Mouse (Mus musculus) kidney, adult 2 months (tissue): Measurements from ENCODE around the gene Fbxo30. TPM values are rescaled to one million over a fixed set of nuclear protein-coding genes. Genes with fewer than 3 reads are reported as not detected.

ENCODE experiments used
- DNase-seq: peaks from one replicate; pipeline ENCODE4 v3.0.0; 2021
- H3K27ac ChIP-seq: fragments of 200-500 bp; 2 replicates; pipeline ENCODE4 v1.5.1; 2012; ENCODE audit warnings: low read depth, low read length, control low read depth, inconsistent platforms; ENCODE audit not compliant: insufficient read depth
- H3K27me3 ChIP-seq: fragments of 200-500 bp; replicated peaks from 2 replicates; pipeline ENCODE4 v1.6.1; 2012; ENCODE audit warnings: mild to moderate bottlenecking, moderate library complexity, low read length, inconsistent platforms; ENCODE audit not compliant: control insufficient read depth, insufficient read depth
- H3K36me3 ChIP-seq: fragments of 200-500 bp; 2 replicates; pipeline ENCODE4 v1.6.1; 2012; ENCODE audit warnings: mild to moderate bottlenecking, moderate library complexity, low read length, inconsistent platforms; ENCODE audit not compliant: control insufficient read depth, insufficient read depth
- H3K4me1 ChIP-seq: fragments of 200-500 bp; 2 replicates; pipeline ENCODE4 v1.6.1; 2011; ENCODE audit warnings: low read length; ENCODE audit not compliant: control insufficient read depth, insufficient read depth
- H3K4me3 ChIP-seq: fragments of 200-500 bp; 2 replicates; pipeline ENCODE4 v1.5.1; 2011; ENCODE audit warnings: mild to moderate bottlenecking, low read depth, low read length, control low read depth; ENCODE audit not compliant: insufficient read depth
- CTCF ChIP-seq: fragments of 200-500 bp; conservative IDR thresholded peaks from 2 replicates; pipeline ENCODE4 v1.5.1; 2011; ENCODE audit warnings: low read depth, mild to moderate bottlenecking, control low read depth, low read length, moderate library complexity, mixed read lengths; ENCODE audit not compliant: insufficient read depth, insufficient read length
- POLR2A ChIP-seq: fragments of 200-500 bp; IDR thresholded peaks from one replicate; pipeline ENCODE4 v1.6.1; 2011; ENCODE audit warnings: low read depth, low read length, control low read depth
- WGBS: fragments of 180-500 bp; shearing (Covaris S2); methylation state at CpG from one replicate; pipeline ENCODE4 v1.1.7; 2018; 5-methylcytosine and 5-hydroxymethylcytosine counted together
- polyA plus RNA-seq: library from polyadenylated mRNA; depleted of rRNA; stranded (reverse); fragments of >200 nt; gene quantifications from 2 replicates; pipeline ENCODE4 v1.2.3, GENCODE M21; 2012

Fbxo30 gene
- polyA plus RNA-seq, 1 experiment = 3.0 TPM

DNA sequence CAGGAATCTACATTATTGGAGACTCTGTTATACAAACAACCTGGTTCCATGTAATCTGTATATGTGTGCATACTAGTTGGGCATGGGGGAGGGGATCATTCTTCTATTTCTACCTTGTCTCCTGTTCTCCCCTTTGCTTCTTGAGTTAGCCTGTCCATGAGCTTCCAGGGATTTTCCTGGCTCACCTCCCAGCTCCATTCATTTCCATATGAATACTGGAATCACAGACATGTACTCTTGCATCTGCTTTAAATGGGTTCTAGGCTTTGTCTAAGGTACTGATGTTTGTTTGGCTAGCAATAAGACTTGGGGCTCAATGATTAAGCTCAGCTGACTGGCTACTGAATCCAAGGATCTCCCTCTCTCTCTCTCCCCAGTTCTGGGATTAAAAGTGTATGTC is 12.0 kb upstream of the Fbxo30 start:
- no peak for TF ChIP-seq CTCF
- H3K4me3 ChIP-seq = no peak overlapping the region
- H3K4me1 ChIP-seq = no peaks in the 10 kb centered on the region
- no peak overlapping the region for H3K27ac ChIP-seq
- H3K27me3 ChIP-seq = no peaks in the 10 kb centered on the region
- no peak for DNase-seq
- no peaks in the 10 kb centered on the region for H3K36me3 ChIP-seq

DNA sequence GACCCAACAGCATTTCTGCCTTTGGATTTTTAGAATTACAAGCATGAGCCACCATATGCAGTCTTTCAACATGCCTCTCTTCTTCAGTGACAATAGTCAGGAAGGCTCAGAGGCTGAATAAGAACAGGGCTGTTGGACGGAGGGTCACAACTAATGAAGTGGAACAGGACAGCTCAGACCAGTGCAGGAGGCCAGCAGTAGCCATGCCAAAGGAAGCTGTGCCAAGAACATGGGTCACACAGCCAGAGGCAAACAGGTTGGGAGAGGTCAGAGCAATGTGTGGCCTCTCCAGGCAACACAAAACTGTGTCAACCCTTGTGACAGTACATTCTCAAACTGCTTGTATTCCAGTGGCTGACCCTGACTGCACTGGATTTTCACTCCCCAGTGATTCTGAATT is 6.7 kb upstream of the Fbxo30 start:
- Histone ChIP-seq H3K36me3 (no peaks in the 10 kb centered on the region), H3K4me3 (no peak overlapping the region), H3K4me1 (peaks cover 4% of the 10 kb centered on the region; the same call in 1 of the 2 replicates), H3K27ac (no peak overlapping the region), H3K27me3 (no peaks in the 10 kb centered on the region)
- 36% methylated on average over 1 of the region's 1 CpGs for WGBS
- DNase-seq = peak; percentile 89
- no peak for TF ChIP-seq POLR2A
- no peak for TF ChIP-seq CTCF

DNA sequence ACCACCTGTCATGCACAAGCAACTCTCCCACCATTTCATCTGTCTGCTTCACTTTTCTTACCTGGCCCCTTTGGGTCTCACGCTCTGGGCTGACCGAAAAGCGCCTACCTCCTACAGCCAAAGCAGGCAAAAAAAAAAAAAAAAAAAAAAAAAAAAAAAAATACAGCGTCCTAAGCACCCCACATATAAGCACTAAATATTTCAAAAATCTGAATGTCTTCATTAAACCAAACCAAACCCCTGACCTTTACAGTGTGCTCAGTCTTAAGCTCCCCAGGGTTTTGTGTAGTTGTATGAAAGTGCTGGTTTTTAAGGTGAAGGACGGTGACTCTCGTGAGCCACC is 924 bp upstream of the Fbxo30 start:
- peak; percentile 3 for DNase-seq
- Histone ChIP-seq H3K27me3 (no peaks in the 10 kb centered on the region), H3K4me1 (no peaks in the 10 kb centered on the region), H3K4me3 (peak overlapping the region; percentile 83), H3K27ac (peak overlapping the region; percentile 100), H3K36me3 (no peaks in the 10 kb centered on the region)
- no peak for TF ChIP-seq POLR2A
- no peak for TF ChIP-seq CTCF
- 6% methylated on average over 6 of the region's 6 CpGs for WGBS

DNA sequence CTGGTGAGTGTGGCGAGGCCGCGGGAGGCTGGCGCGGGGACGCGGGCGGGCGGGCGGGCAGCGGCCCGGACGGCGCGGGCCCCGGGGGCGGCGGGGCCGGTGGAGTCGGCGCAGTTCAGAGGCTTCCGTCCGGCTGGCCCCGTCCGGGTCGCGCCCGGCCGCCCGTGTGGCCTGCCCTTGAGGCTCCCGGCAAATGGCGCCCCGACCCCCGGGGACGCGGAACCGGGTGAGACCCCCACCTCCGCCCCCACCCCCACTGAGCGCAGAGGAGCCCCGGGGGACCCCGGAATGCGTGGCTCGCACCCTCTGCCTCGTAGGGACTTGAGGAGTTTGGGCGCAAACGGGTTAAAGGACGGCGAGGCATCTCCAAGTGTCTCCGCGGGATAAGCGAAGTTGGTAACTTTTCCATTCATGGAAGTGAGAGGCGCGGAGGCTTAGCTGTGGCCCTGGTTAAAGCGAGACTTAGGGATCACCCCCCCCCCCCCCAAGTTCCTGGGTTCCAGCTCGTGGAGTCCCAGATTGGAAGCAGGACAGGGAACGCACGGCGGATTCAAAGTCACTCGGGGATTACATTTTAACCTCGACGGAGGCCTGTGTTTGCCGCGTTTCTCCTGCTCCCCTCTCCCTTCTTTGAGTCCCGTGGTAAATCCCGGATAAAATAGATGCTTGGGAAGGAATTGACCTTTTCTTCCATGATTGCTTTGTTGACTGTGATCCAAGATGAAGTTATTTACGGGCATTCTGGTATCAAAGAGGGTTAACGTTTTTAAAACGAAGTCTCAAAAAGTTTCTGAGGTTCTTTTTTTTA is 572 bp downstream of the Fbxo30 start:
- WGBS = under 1% methylated on average over 53 of the region's 68 CpGs
- TF ChIP-seq CTCF (no peak), POLR2A (no peak)
- H3K27me3 ChIP-seq = no peaks in the 10 kb centered on the region
- peak overlapping the region; percentile 80 for H3K4me3 ChIP-seq
- peak; percentile 76 for DNase-seq
- H3K4me1 ChIP-seq = no peaks in the 10 kb centered on the region
- peak overlapping the region; percentile 79 for H3K27ac ChIP-seq
- H3K36me3 ChIP-seq = no peaks in the 10 kb centered on the region

DNA sequence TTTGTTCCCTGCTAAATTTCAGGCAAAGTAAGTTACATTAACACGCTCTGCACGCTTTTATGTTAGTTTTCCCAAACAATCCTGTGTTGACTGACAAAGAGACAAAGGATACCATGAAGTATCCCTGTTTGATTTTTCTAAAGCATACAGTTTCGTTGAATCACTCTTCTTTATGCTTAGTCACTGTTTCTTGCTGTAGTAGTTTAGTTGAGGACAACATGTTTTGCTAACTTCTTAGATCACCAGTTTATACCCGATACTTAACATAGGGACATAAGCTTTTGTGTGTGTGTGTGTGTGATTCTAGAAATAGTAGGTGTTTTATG is 1.1 kb downstream of the Fbxo30 start:
- WGBS = 2% methylated on average over 4 of the region's 4 CpGs
- DNase-seq = no peak
- Histone ChIP-seq H3K27ac (no peak overlapping the region), H3K36me3 (no peaks in the 10 kb centered on the region), H3K27me3 (no peaks in the 10 kb centered on the region), H3K4me3 (peak overlapping the region; percentile 80; the same call in 1 of the 2 replicates), H3K4me1 (no peaks in the 10 kb centered on the region)
- TF ChIP-seq POLR2A (no peak), CTCF (no peak)

DNA sequence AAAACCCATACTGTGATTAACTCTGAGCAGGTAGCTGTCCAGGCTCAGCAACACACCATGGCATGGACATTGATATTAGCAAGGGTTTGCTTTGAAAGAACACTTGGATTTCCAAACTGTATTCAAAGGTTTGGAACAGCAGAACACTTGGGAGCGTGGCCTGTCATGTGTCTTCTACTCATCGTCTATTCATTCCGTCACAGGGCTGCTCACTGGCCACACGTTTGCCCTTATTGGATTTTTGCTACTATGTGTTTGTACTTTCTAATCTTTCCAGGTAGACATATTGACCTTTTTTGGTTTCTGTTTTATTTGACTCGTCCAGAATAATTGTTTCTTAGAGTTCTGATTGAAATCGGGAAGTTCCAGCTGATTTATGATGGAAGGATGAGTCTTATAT is 17.3 kb downstream of the Fbxo30 start:
- 88% methylated on average over 6 of the region's 6 CpGs for WGBS
- TF ChIP-seq CTCF (no peak), POLR2A (no peak)

DNA sequence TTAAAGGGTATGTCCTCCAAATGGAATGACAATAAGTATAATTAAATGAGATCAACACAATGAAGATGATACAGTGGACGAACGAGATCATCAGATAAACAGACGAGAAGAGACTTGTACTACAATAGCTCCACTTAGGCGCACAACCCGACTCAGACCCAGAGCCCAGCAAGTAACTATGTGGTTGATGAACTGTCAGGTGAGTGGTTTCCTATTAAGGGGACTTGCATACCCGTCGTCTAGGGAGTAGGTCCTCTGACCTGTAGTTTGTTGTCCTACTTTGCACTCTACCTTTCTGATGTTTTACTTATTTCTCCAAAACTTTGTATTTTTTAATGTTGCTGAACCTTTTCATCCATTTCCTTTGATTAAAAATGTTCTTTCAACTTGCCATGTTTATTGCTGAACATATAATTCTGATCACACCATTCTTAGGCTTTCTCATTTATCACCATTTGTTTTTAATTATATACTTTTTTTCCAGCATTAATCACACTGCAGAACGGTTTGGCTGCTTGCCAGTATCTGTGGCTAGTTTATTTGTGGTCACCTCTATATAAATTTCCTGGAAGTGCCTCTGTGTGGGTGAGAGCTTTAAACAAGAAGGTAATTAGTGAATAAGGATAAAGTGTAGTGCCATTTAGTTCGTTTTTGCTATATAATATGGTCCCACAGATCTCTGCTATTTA is 24.4 kb downstream of the Fbxo30 start:
- Histone ChIP-seq H3K36me3 (no peaks in the 10 kb centered on the region), H3K4me1 (no peaks in the 10 kb centered on the region), H3K27ac (no peak overlapping the region), H3K4me3 (no peak overlapping the region), H3K27me3 (no peaks in the 10 kb centered on the region)
- TF ChIP-seq CTCF = no peak
- TF ChIP-seq POLR2A = no peak
- DNase-seq = peak; percentile 10
- WGBS = 58% methylated on average over 9 of the region's 9 CpGs

More for the DNA sequence above, 17.3 kb downstream of the Fbxo30 start:
- H3K27me3 ChIP-seq = no peaks in the 10 kb centered on the region
- no peaks in the 10 kb centered on the region for H3K4me1 ChIP-seq
- peaks cover 1% of the 10 kb centered on the region; the same call in 1 of the 2 replicates for H3K36me3 ChIP-seq
- H3K27ac ChIP-seq = no peak overlapping the region
- no peak for DNase-seq
- H3K4me3 ChIP-seq = no peak overlapping the region
